Mouse (Mus musculus): ENCODE data around the gene Lrrc57. TPM values are rescaled to one million over a fixed set of nuclear protein-coding genes. Genes with fewer than 3 reads are reported as not detected.

The Lrrc57 gene
- 30.8 and 32.7 TPM in 2 replicates for polyA plus RNA-seq (2016; fragmentation: Nextera tagmentation; extraction: Ambion mirVana)

- no peaks in the 10 kb centered on the region for H3K9me3 ChIP-seq
- peak within 1 kb of the TSS; percentile 85 for H3K9ac ChIP-seq
- peak; percentile 96 for ATAC-seq (ENCODE audit: low FRiP score)
- H3K27ac ChIP-seq, result peak within 1 kb of the TSS; percentile 90
- H3K4me1 ChIP-seq, result peaks cover 20% of the 10 kb centered on the region
- peak within 1 kb of the TSS; percentile 88 for H3K4me3 ChIP-seq (replicated peaks)
- peak within 1 kb of the TSS; percentile 90 for H3K4me2 ChIP-seq
- peaks cover 23% of the 10 kb centered on the region; the same call in 1 of the 2 replicates for H3K36me3 ChIP-seq (replicated peaks)
- no peaks in the 10 kb centered on the region for H3K27me3 ChIP-seq
- WGBS, result under 1% methylated on average over 52 of the region's 52 CpGs
Measured at GRCm38 (mm10) chr2:120608830-120609723, at the start of gene Lrrc57, which contains the start of gene Haus2. Gene Lrrc57, minus strand, starts transcription at chr2:120609520. Gene Haus2, plus strand, starts transcription at chr2:120609383.

- H3K9me3 ChIP-seq, result no peaks in the 10 kb centered on the region
- H3K36me3 ChIP-seq (replicated peaks), result no peaks in the 10 kb centered on the region
- no peak for ATAC-seq (ENCODE audit: low FRiP score)
- no peak overlapping the region for H3K9ac ChIP-seq
- H3K27ac ChIP-seq, result no peak overlapping the region
- H3K4me2 ChIP-seq, result no peak overlapping the region
- H3K4me1 ChIP-seq, result no peaks in the 10 kb centered on the region
- 71% methylated on average over 5 of the region's 5 CpGs for WGBS
- H3K27me3 ChIP-seq, result no peaks in the 10 kb centered on the region
- no peak overlapping the region for H3K4me3 ChIP-seq (replicated peaks)
Measured at GRCm38 (mm10) chr2:120658486-120658885, 49.2 kb upstream of the Lrrc57 start.

- no peak overlapping the region for H3K27ac ChIP-seq
- no peaks in the 10 kb centered on the region for H3K4me1 ChIP-seq
- no peaks in the 10 kb centered on the region for H3K9me3 ChIP-seq
- no peak overlapping the region for H3K9ac ChIP-seq
- H3K36me3 ChIP-seq (replicated peaks), result no peaks in the 10 kb centered on the region
- H3K4me3 ChIP-seq (replicated peaks), result no peak overlapping the region
- no peaks in the 10 kb centered on the region for H3K27me3 ChIP-seq
- no peak overlapping the region for H3K4me2 ChIP-seq
- 94% methylated on average over 2 of the region's 2 CpGs for WGBS
- ATAC-seq (ENCODE audit: low FRiP score), result no peak
Measured at GRCm38 (mm10) chr2:120656711-120657110, 47.4 kb upstream of the Lrrc57 start.

GRCm38 (mm10) chr2:120655905-120656304 lies 46.6 kb upstream of the Lrrc57 start:
- no peaks in the 10 kb centered on the region for H3K27me3 ChIP-seq
- 86% methylated on average over 5 of the region's 5 CpGs for WGBS
- no peak overlapping the region for H3K4me3 ChIP-seq (replicated peaks)
- no peak overlapping the region for H3K9ac ChIP-seq
- H3K4me2 ChIP-seq, result no peak overlapping the region
- no peak for ATAC-seq (ENCODE audit: low FRiP score)
- H3K36me3 ChIP-seq (replicated peaks), result no peaks in the 10 kb centered on the region
- H3K9me3 ChIP-seq, result no peaks in the 10 kb centered on the region
- H3K27ac ChIP-seq, result no peak overlapping the region
- no peaks in the 10 kb centered on the region for H3K4me1 ChIP-seq

GRCm38 (mm10) chr2:120654693-120655092 lies 45.4 kb upstream of the Lrrc57 start:
- H3K36me3 ChIP-seq (replicated peaks), result no peaks in the 10 kb centered on the region
- WGBS, result 86% methylated on average over 2 of the region's 2 CpGs
- no peak overlapping the region for H3K4me2 ChIP-seq
- H3K4me3 ChIP-seq (replicated peaks), result no peak overlapping the region
- H3K9me3 ChIP-seq, result no peaks in the 10 kb centered on the region
- H3K4me1 ChIP-seq, result no peaks in the 10 kb centered on the region
- no peak for ATAC-seq (ENCODE audit: low FRiP score)
- no peak overlapping the region for H3K27ac ChIP-seq
- H3K9ac ChIP-seq, result no peak overlapping the region
- H3K27me3 ChIP-seq, result no peaks in the 10 kb centered on the region

GRCm38 (mm10) chr2:120652925-120653284 lies 43.6 kb upstream of the Lrrc57 start:
- 92% methylated on average over 7 of the region's 7 CpGs for WGBS
- H3K27ac ChIP-seq, result no peak overlapping the region
- ATAC-seq (ENCODE audit: low FRiP score), result no peak
- no peak overlapping the region for H3K9ac ChIP-seq
- no peaks in the 10 kb centered on the region for H3K36me3 ChIP-seq (replicated peaks)
- H3K4me1 ChIP-seq, result no peaks in the 10 kb centered on the region
- H3K9me3 ChIP-seq, result no peaks in the 10 kb centered on the region
- H3K27me3 ChIP-seq, result no peaks in the 10 kb centered on the region
- H3K4me3 ChIP-seq (replicated peaks), result no peak overlapping the region
- H3K4me2 ChIP-seq, result no peak overlapping the region

GRCm38 (mm10) chr2:120652256-120652924 lies 43.1 kb upstream of the Lrrc57 start:
- Histone ChIP-seq H3K4me1 (no peaks in the 10 kb centered on the region), H3K27ac (no peak overlapping the region), H3K9me3 (no peaks in the 10 kb centered on the region), H3K4me2 (no peak overlapping the region), H3K27me3 (no peaks in the 10 kb centered on the region), H3K4me3 (replicated peaks) (no peak overlapping the region), H3K36me3 (replicated peaks) (no peaks in the 10 kb centered on the region), H3K9ac (no peak overlapping the region)
- ATAC-seq (ENCODE audit: low FRiP score), result no peak
- WGBS, result 85% methylated on average over 7 of the region's 7 CpGs

- Histone ChIP-seq H3K4me3 (replicated peaks) (no peak overlapping the region), H3K27ac (no peak overlapping the region), H3K36me3 (replicated peaks) (no peaks in the 10 kb centered on the region), H3K27me3 (no peaks in the 10 kb centered on the region), H3K4me2 (no peak overlapping the region), H3K9me3 (no peaks in the 10 kb centered on the region), H3K4me1 (no peaks in the 10 kb centered on the region), H3K9ac (no peak overlapping the region)
- 61% methylated on average over 4 of the region's 4 CpGs for WGBS
- ATAC-seq (ENCODE audit: low FRiP score), result no peak
Measured at GRCm38 (mm10) chr2:120646777-120647176, 37.5 kb upstream of the Lrrc57 start.

GRCm38 (mm10) chr2:120643836-120644235 lies 34.5 kb upstream of the Lrrc57 start:
- H3K9ac ChIP-seq, result no peak overlapping the region
- 63% methylated on average over 7 of the region's 7 CpGs for WGBS
- no peak overlapping the region for H3K4me2 ChIP-seq

GRCm38 (mm10) chr2:120640835-120641234 lies 31.5 kb upstream of the Lrrc57 start:
- ATAC-seq (ENCODE audit: low FRiP score), result no peak
- H3K9me3 ChIP-seq, result no peaks in the 10 kb centered on the region
- H3K36me3 ChIP-seq (replicated peaks), result no peaks in the 10 kb centered on the region
- H3K4me1 ChIP-seq, result no peaks in the 10 kb centered on the region
- no peak overlapping the region for H3K4me2 ChIP-seq
- H3K4me3 ChIP-seq (replicated peaks), result no peak overlapping the region
- no peak overlapping the region for H3K9ac ChIP-seq
- no peak overlapping the region for H3K27ac ChIP-seq
- H3K27me3 ChIP-seq, result no peaks in the 10 kb centered on the region
- WGBS, result 90% methylated on average over 8 of the region's 8 CpGs

More at GRCm38 (mm10) chr2:120643836-120644235, 34.5 kb upstream of the Lrrc57 start:
- H3K36me3 ChIP-seq (replicated peaks), result no peaks in the 10 kb centered on the region
- no peaks in the 10 kb centered on the region for H3K9me3 ChIP-seq
- H3K27ac ChIP-seq, result no peak overlapping the region
- H3K27me3 ChIP-seq, result no peaks in the 10 kb centered on the region
- H3K4me1 ChIP-seq, result no peaks in the 10 kb centered on the region
- H3K4me3 ChIP-seq (replicated peaks), result no peak overlapping the region
- no peak for ATAC-seq (ENCODE audit: low FRiP score)

GRCm38 (mm10) chr2:120631957-120632356 lies 22.6 kb upstream of the Lrrc57 start:
- H3K27ac ChIP-seq, result no peak overlapping the region
- no peak overlapping the region for H3K4me2 ChIP-seq
- no peaks in the 10 kb centered on the region for H3K27me3 ChIP-seq
- H3K4me3 ChIP-seq (replicated peaks), result no peak overlapping the region
- peaks cover 7% of the 10 kb centered on the region; the same call in 1 of the 2 replicates for H3K4me1 ChIP-seq
- H3K36me3 ChIP-seq (replicated peaks), result 0 out of 2 replicates have a peak, but pooled peaks cover 2% of the 10 kb centered on the region
- 88% methylated on average over 4 of the region's 4 CpGs for WGBS
- no peaks in the 10 kb centered on the region for H3K9me3 ChIP-seq
- H3K9ac ChIP-seq, result no peak overlapping the region
- no peak for ATAC-seq (ENCODE audit: low FRiP score)

- Histone ChIP-seq H3K4me1 (peaks cover 7% of the 10 kb centered on the region; the same call in 1 of the 2 replicates), H3K27me3 (no peaks in the 10 kb centered on the region), H3K36me3 (replicated peaks) (0 out of 2 replicates have a peak, but pooled peaks cover 2% of the 10 kb centered on the region), H3K4me3 (replicated peaks) (no peak overlapping the region), H3K4me2 (no peak overlapping the region), H3K9ac (no peak overlapping the region), H3K27ac (no peak overlapping the region), H3K9me3 (no peaks in the 10 kb centered on the region)
- ATAC-seq (ENCODE audit: low FRiP score), result no peak
- 93% methylated on average over 2 of the region's 2 CpGs for WGBS
Measured at GRCm38 (mm10) chr2:120631521-120631920, 22.2 kb upstream of the Lrrc57 start.
